Mouse (Mus musculus) heart, embryonic 14.5 days (tissue): ENCODE results near the gene Pde6d. TPM values are rescaled to one million over a fixed set of nuclear protein-coding genes. Genes with fewer than 3 reads are reported as not detected.
"Not testable (repeated sequence)": the region's sequence is repeated elsewhere in the genome, so short reads cannot be mapped to it uniquely, and the experiment has no call there.

Experiments
- ATAC-seq: fragments of 200-750 bp; cut with Nextera tagmentation; 2 replicates; pipeline ENCODE4 v1.8.0; 2017; ENCODE audit warnings: low read depth, moderate TSS enrichment; ENCODE audit not compliant: insufficient number of reproducible peaks, insufficient read depth, low FRiP score
- H3K27ac ChIP-seq, 2 experiments: fragments of 200-500 bp in 1 of 2; fragments of 300-500 bp in 1 of 2; sonication (generic) in 1 of 2; replicated peaks in 1 of 2; 2 replicates each; pipeline ENCODE4 v1.5.1; 2012 to 2014; ENCODE audit warnings: low read depth in 2 of 2, low read length in 2 of 2, control low read depth in 1 of 2, mild to moderate bottlenecking in 1 of 2, mixed read lengths in 1 of 2; ENCODE audit not compliant: control insufficient read depth in 1 of 2, insufficient read depth in 1 of 2
- H3K27me3 ChIP-seq: fragments of 300-500 bp; sonication (generic); 2 replicates; pipeline ENCODE4 v1.6.1; 2014; ENCODE audit warnings: mild to moderate bottlenecking, low read length, control low read depth; ENCODE audit not compliant: control insufficient read depth, insufficient read depth
- H3K36me3 ChIP-seq: fragments of 300-500 bp; sonication (generic); 2 replicates; pipeline ENCODE4 v1.6.1; 2014; ENCODE audit warnings: mild to moderate bottlenecking, control low read depth, low read length, mixed read lengths; ENCODE audit not compliant: control insufficient read depth, insufficient read depth
- H3K4me1 ChIP-seq, 2 experiments: fragments of 200-500 bp in 1 of 2; fragments of 300-500 bp in 1 of 2; sonication (generic) in 1 of 2; 2 replicates each; pipeline ENCODE4 v1.6.1; 2012 to 2014; ENCODE audit warnings: low read length in 2 of 2, control low read depth in 1 of 2, mixed read lengths in 1 of 2; ENCODE audit not compliant: control insufficient read depth in 2 of 2, insufficient read depth in 2 of 2
- H3K4me2 ChIP-seq: fragments of 300-500 bp; sonication (generic); 2 replicates; pipeline ENCODE4 v1.6.1; 2014; ENCODE audit warnings: mild to moderate bottlenecking, low read length
- H3K4me3 ChIP-seq, 2 experiments: fragments of 200-500 bp in 1 of 2; fragments of 300-500 bp in 1 of 2; sonication (generic) in 1 of 2; 2 replicates each; pipeline ENCODE4 v1.5.1; 2012 to 2014; ENCODE audit warnings: low read length in 2 of 2, mild to moderate bottlenecking in 2 of 2, control low read depth in 1 of 2, low read depth in 1 of 2, moderate library complexity in 1 of 2; ENCODE audit not compliant: control insufficient read depth in 1 of 2, insufficient read depth in 1 of 2
- H3K9ac ChIP-seq: fragments of 300-500 bp; sonication (generic); 2 replicates; pipeline ENCODE4 v1.6.1; 2014; ENCODE audit warnings: mild to moderate bottlenecking, low read length
- H3K9me3 ChIP-seq: fragments of 300-500 bp; sonication (generic); 2 replicates; pipeline ENCODE4 v1.6.1; 2016; ENCODE audit warnings: low read length, control low read depth; ENCODE audit not compliant: control insufficient read depth
- WGBS: fragments of 180-500 bp; shearing (Covaris S2); extraction: QIAGEN DNeasy Blood & Tissue Kit; methylation state at CpG from one replicate; pipeline ENCODE4 v1.1.7; 2014; 5-methylcytosine and 5-hydroxymethylcytosine counted together
- polyA plus RNA-seq: library from polyadenylated mRNA; unstranded; fragments of >200 nt; fragmentation: Nextera tagmentation; extraction: Ambion mirVana; gene quantifications from 2 replicates; pipeline ENCODE4 v1.2.1, GENCODE M21; 2014

Gene Pde6d
- polyA plus RNA-seq, 1 experiment from 2014 or later: 67.9 TPM

- Histone ChIP-seq H3K27ac (peak overlapping the region; percentile 99), H3K9ac (peak overlapping the region; percentile 83), H3K27me3 (no peaks in the 10 kb centered on the region), H3K4me3 (peak overlapping the region; percentile 54 to 99), H3K9me3 (no peaks in the 10 kb centered on the region), H3K36me3 (peaks cover 12% of the 10 kb centered on the region), H3K4me1 (peaks cover 18 to 24% of the 10 kb centered on the region in 2 experiments), H3K4me2 (peak overlapping the region; percentile 87)
- WGBS: 3% methylated on average over 53 of the region's 53 CpGs
- ATAC-seq: peak; percentile 68
Observed at GRCm38 (mm10) chr1:86524619-86525498, 57.6 kb downstream of the Pde6d start.

GRCm38 (mm10) chr1:86523776-86524618 is 58.4 kb downstream of the Pde6d start:
- H3K9ac ChIP-seq: peak overlapping the region; percentile 66
- peak overlapping the region; percentile 87 for H3K4me2 ChIP-seq
- H3K4me3 ChIP-seq: no peak overlapping the region
- WGBS: 83% methylated on average over 8 of the region's 8 CpGs
- H3K9me3 ChIP-seq: no peaks in the 10 kb centered on the region
- H3K27me3 ChIP-seq: no peaks in the 10 kb centered on the region
- ATAC-seq: no peak
- peak overlapping the region; percentile 70 to 82; a peak in 3 of 4 replicates for H3K27ac ChIP-seq
- peaks cover 16 to 18% of the 10 kb centered on the region in 2 experiments; a peak in 3 of 4 replicates for H3K4me1 ChIP-seq
- peaks cover 4% of the 10 kb centered on the region for H3K36me3 ChIP-seq

- Histone ChIP-seq H3K9ac (peak overlapping the region; percentile 14; the same call in 1 of the 2 replicates), H3K4me3 (no peak overlapping the region), H3K4me2 (no peak overlapping the region), H3K9me3 (no peaks in the 10 kb centered on the region), H3K4me1 (peaks cover 16 to 18% of the 10 kb centered on the region in 2 experiments; a peak in 3 of 4 replicates), H3K36me3 (no peaks in the 10 kb centered on the region), H3K27me3 (no peaks in the 10 kb centered on the region), H3K27ac (peak overlapping the region; percentile 49 to 51)
- WGBS: 40% methylated on average over 7 of the region's 7 CpGs
- ATAC-seq: no peak
Observed at GRCm38 (mm10) chr1:86522286-86522871, 60.0 kb downstream of the Pde6d start.

GRCm38 (mm10) chr1:86520361-86520760 is 62.1 kb downstream of the Pde6d start:
- Histone ChIP-seq H3K4me2 (no peak overlapping the region), H3K4me1 (peaks cover 13 to 18% of the 10 kb centered on the region in 2 experiments; a peak in 3 of 4 replicates), H3K36me3 (no peaks in the 10 kb centered on the region), H3K4me3 (no peak overlapping the region), H3K9ac (no peak overlapping the region), H3K9me3 (no peaks in the 10 kb centered on the region), H3K27me3 (no peaks in the 10 kb centered on the region), H3K27ac (no peak overlapping the region)
- ATAC-seq: no peak
- 31% methylated on average over 7 of the region's 7 CpGs for WGBS

GRCm38 (mm10) chr1:86517076-86517475 is 65.4 kb downstream of the Pde6d start:
- no peak overlapping the region for H3K27ac ChIP-seq
- 67% methylated on average over 3 of the region's 3 CpGs for WGBS
- no peak for ATAC-seq
- H3K4me2 ChIP-seq: no peak overlapping the region
- peaks cover 3 to 4% of the 10 kb centered on the region in 2 experiments; a peak in 2 of 4 replicates for H3K4me1 ChIP-seq
- no peak overlapping the region for H3K4me3 ChIP-seq
- H3K27me3 ChIP-seq: no peaks in the 10 kb centered on the region
- H3K9me3 ChIP-seq: no peaks in the 10 kb centered on the region
- no peaks in the 10 kb centered on the region for H3K36me3 ChIP-seq
- H3K9ac ChIP-seq: no peak overlapping the region

GRCm38 (mm10) chr1:86515715-86516410 is 66.6 kb downstream of the Pde6d start:
- WGBS: 67% methylated on average over 6 of the region's 6 CpGs

GRCm38 (mm10) chr1:86513031-86513430 is 69.4 kb downstream of the Pde6d start:
- not testable (repeated sequence) for ATAC-seq, H3K36me3 ChIP-seq, H3K4me3 ChIP-seq, H3K9me3 ChIP-seq, H3K4me2 ChIP-seq, H3K9ac ChIP-seq, H3K4me1 ChIP-seq, H3K27me3 ChIP-seq, H3K27ac ChIP-seq
- WGBS: 67% methylated on average over 1 of the region's 1 CpGs

More at GRCm38 (mm10) chr1:86515715-86516410, 66.6 kb downstream of the Pde6d start:
- Histone ChIP-seq H3K9ac (no peak overlapping the region), H3K4me2 (no peak overlapping the region), H3K9me3 (no peaks in the 10 kb centered on the region), H3K27me3 (no peaks in the 10 kb centered on the region), H3K27ac (no peak overlapping the region), H3K36me3 (no peaks in the 10 kb centered on the region), H3K4me1 (no peaks in the 10 kb centered on the region; a peak in 1 of 4 replicates), H3K4me3 (no peak overlapping the region)
- no peak for ATAC-seq
